Mouse (Mus musculus) liver, embryonic 15.5 days (tissue): ENCODE measurements around the gene Ccdc182. TPM values are rescaled to one million over a fixed set of nuclear protein-coding genes. Genes with fewer than 3 reads are reported as not detected.

Source experiments
- ATAC-seq: fragments of 200-750 bp; cut with Nextera tagmentation; 2 replicates; pipeline ENCODE4 v1.8.0; 2017; ENCODE audit warnings: moderate number of reproducible peaks, mild to moderate bottlenecking, moderate library complexity; ENCODE audit not compliant: insufficient read depth
- H3K27ac ChIP-seq: fragments of 300-500 bp; sonication (generic); replicated peaks from 2 replicates; pipeline ENCODE4 v1.5.1; 2015; ENCODE audit warnings: mild to moderate bottlenecking, inconsistent platforms
- H3K27me3 ChIP-seq: fragments of 300-500 bp; sonication (generic); 2 replicates; pipeline ENCODE4 v1.6.1; 2015; ENCODE audit warnings: mild to moderate bottlenecking, inconsistent platforms
- H3K36me3 ChIP-seq: fragments of 300-500 bp; sonication (generic); replicated peaks from 2 replicates; pipeline ENCODE4 v1.6.1; 2015; ENCODE audit warnings: moderate library complexity, mild to moderate bottlenecking, inconsistent platforms
- H3K4me1 ChIP-seq: fragments of 300-500 bp; sonication (generic); replicated peaks from 2 replicates; pipeline ENCODE4 v1.6.1; 2015; ENCODE audit warnings: inconsistent platforms
- H3K4me2 ChIP-seq: fragments of 300-500 bp; sonication (generic); 2 replicates; pipeline ENCODE4 v1.6.1; 2015; ENCODE audit warnings: moderate library complexity, mild to moderate bottlenecking, inconsistent platforms
- H3K4me3 ChIP-seq: fragments of 300-500 bp; sonication (generic); replicated peaks from 2 replicates; pipeline ENCODE4 v1.5.1; 2015; ENCODE audit warnings: mild to moderate bottlenecking, inconsistent platforms
- H3K9ac ChIP-seq: fragments of 300-500 bp; sonication (generic); 2 replicates; pipeline ENCODE4 v1.6.1; 2015; ENCODE audit warnings: moderate library complexity, mild to moderate bottlenecking, inconsistent platforms
- H3K9me3 ChIP-seq: fragments of 300-500 bp; sonication (generic); replicated peaks from 2 replicates; pipeline ENCODE4 v1.6.1; 2016; ENCODE audit warnings: inconsistent platforms
- WGBS: fragments of 180-500 bp; shearing (Covaris S2); methylation state at CpG from one replicate; pipeline ENCODE4 v1.1.7; 2015; ENCODE audit warnings: mixed read lengths; ENCODE audit not compliant: insufficient replicate concordance; 5-methylcytosine and 5-hydroxymethylcytosine counted together
- polyA plus RNA-seq: library from polyadenylated mRNA; unstranded; fragments of >200 nt; fragmentation: Nextera tagmentation; extraction: Ambion mirVana; gene quantifications from 2 replicates; pipeline ENCODE4 v1.2.1, GENCODE M21; 2015

Gene Ccdc182
- polyA plus RNA-seq, 1 experiment from 2014 or later, result not detected

- H3K27ac ChIP-seq, result no peak overlapping the region
- H3K4me1 ChIP-seq, result no peaks in the 10 kb centered on the region
- H3K4me2 ChIP-seq, result no peak overlapping the region
- no peak overlapping the region for H3K4me3 ChIP-seq
- WGBS, result 61% methylated on average over 11 of the region's 11 CpGs
- 0 out of 2 replicates have a peak, but pooled peaks cover 3% of the 10 kb centered on the region for H3K27me3 ChIP-seq
- no peak overlapping the region for H3K9ac ChIP-seq
- no peaks in the 10 kb centered on the region for H3K9me3 ChIP-seq
- H3K36me3 ChIP-seq, result no peaks in the 10 kb centered on the region
- ATAC-seq, result no peak
These were observed 36.9 kb downstream of the Ccdc182 start for GRCm38 (mm10) chr11:88330799-88331198.

- Histone ChIP-seq H3K4me2 (no peak overlapping the region), H3K27ac (no peak overlapping the region), H3K9me3 (no peaks in the 10 kb centered on the region), H3K4me1 (no peaks in the 10 kb centered on the region), H3K36me3 (no peaks in the 10 kb centered on the region), H3K27me3 (0 out of 2 replicates have a peak, but pooled peaks cover under 1% of the 10 kb centered on the region), H3K4me3 (no peak overlapping the region), H3K9ac (no peak overlapping the region)
- 70% methylated on average over 8 of the region's 8 CpGs for WGBS
- no peak for ATAC-seq
These were observed 37.9 kb downstream of the Ccdc182 start for GRCm38 (mm10) chr11:88331722-88332121.

- no peaks in the 10 kb centered on the region for H3K27me3 ChIP-seq
These were observed 38.6 kb downstream of the Ccdc182 start for GRCm38 (mm10) chr11:88332309-88332934.

GRCm38 (mm10) chr11:88334893-88335292, 41.0 kb downstream of the Ccdc182 start:
- H3K36me3 ChIP-seq, result no peaks in the 10 kb centered on the region
- no peak overlapping the region for H3K4me2 ChIP-seq
- no peak for ATAC-seq
- H3K4me3 ChIP-seq, result no peak overlapping the region
- 56% methylated on average over 5 of the region's 5 CpGs for WGBS
- H3K4me1 ChIP-seq, result no peaks in the 10 kb centered on the region
- no peaks in the 10 kb centered on the region for H3K27me3 ChIP-seq
- no peaks in the 10 kb centered on the region for H3K9me3 ChIP-seq
- H3K9ac ChIP-seq, result no peak overlapping the region
- H3K27ac ChIP-seq, result no peak overlapping the region

More at GRCm38 (mm10) chr11:88332309-88332934, 38.6 kb downstream of the Ccdc182 start:
- H3K27ac ChIP-seq, result no peak overlapping the region
- no peak overlapping the region for H3K4me3 ChIP-seq
- ATAC-seq, result no peak
- no peaks in the 10 kb centered on the region for H3K36me3 ChIP-seq
- H3K4me2 ChIP-seq, result no peak overlapping the region
- no peaks in the 10 kb centered on the region for H3K4me1 ChIP-seq
- no peak overlapping the region for H3K9ac ChIP-seq
- H3K9me3 ChIP-seq, result no peaks in the 10 kb centered on the region
- WGBS, result 68% methylated on average over 8 of the region's 8 CpGs

GRCm38 (mm10) chr11:88337926-88338325, 44.1 kb downstream of the Ccdc182 start:
- no peak overlapping the region for H3K4me2 ChIP-seq
- no peaks in the 10 kb centered on the region for H3K27me3 ChIP-seq
- H3K4me3 ChIP-seq, result no peak overlapping the region
- H3K9ac ChIP-seq, result no peak overlapping the region
- H3K9me3 ChIP-seq, result no peaks in the 10 kb centered on the region
- WGBS, result 73% methylated on average over 3 of the region's 3 CpGs
- no peak for ATAC-seq
- H3K36me3 ChIP-seq, result no peaks in the 10 kb centered on the region
- H3K4me1 ChIP-seq, result no peaks in the 10 kb centered on the region
- H3K27ac ChIP-seq, result no peak overlapping the region

Other genes starting within 250 kb of the Ccdc182 start
- 108 and 113 TPM in 2 replicates for gene Srsf1, start 246.7 kb upstream of the Ccdc182 start, polyA plus RNA-seq
- gene Vezf1, start 225.8 kb upstream of the Ccdc182 start, polyA plus RNA-seq, result 8.3 and 8.6 TPM in 2 replicates
- gene Cuedc1, start 196.0 kb upstream of the Ccdc182 start, polyA plus RNA-seq, result 1.1 and 1.5 TPM in 2 replicates
- gene Mrps23, start 89.7 kb upstream of the Ccdc182 start, polyA plus RNA-seq, result 25.0 and 26.9 TPM in 2 replicates